Mouse (Mus musculus) liver, postnatal 0 days (tissue): Measurements from ENCODE around the gene Nav2.

Experiments used
- CTCF ChIP-seq: sonication (generic); IDR thresholded peaks from 2 replicates; pipeline ENCODE4 v1.5.1; 2016; ENCODE audit warnings: antibody characterized with exemption, low read depth
- EP300 ChIP-seq: IDR thresholded peaks from 2 replicates; pipeline ENCODE4 v1.6.1; 2016; ENCODE audit warnings: antibody characterized with exemption, low read depth, mild to moderate bottlenecking

- TF ChIP-seq CTCF (no peak), EP300 (no peak)
Observed at GRCm38 (mm10) chr7:49410188-49410587, 501.7 kb downstream of the Nav2 start.
